Mouse (Mus musculus): ENCODE results near the gene Dcp1a. TPM values are rescaled to one million over a fixed set of nuclear protein-coding genes. Genes with fewer than 3 reads are reported as not detected.

Dcp1a gene
- polyA plus RNA-seq, 1 experiment: not detected

DNA sequence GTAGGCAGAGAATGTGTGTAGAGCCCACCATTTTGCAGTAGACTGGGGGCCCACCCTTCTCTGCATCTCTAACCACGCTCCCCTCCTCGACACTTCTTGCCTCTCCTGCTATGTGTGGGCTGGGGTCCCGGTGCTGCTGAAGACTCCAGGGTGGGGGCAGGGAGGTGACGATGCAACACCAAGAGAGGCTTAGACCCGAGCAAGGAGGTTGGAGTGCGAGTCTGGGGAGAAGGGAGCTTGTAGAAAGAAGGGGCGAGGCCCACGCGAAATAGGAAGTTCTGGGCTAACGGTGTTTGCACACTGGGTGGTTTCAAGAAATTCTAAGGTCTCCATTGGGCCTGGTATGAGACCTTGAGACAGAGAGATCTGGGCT, 70.4 kb downstream of the Dcp1a start:
- TF ChIP-seq CTCF (IDR thresholded peaks at IDR 0.05; ENCODE audit: insufficient read depth, low read depth, low read length) (no peak), POLR2A (IDR thresholded peaks at IDR 0.05; ENCODE audit: insufficient read depth, low read depth, low read length) (no peak)
- Histone ChIP-seq H3K4me3 (ENCODE audit: insufficient read depth, low read depth, low read length) (peak overlapping the region; percentile 82), H3K27ac (ENCODE audit: insufficient read depth, low read depth, low read length) (peak overlapping the region; percentile 78; the same call in 1 of the 2 replicates), H3K4me1 (ENCODE audit: control insufficient read depth, insufficient read depth, low read length) (peaks cover 24% of the 10 kb centered on the region)
- 2% methylated on average over 10 of the region's 10 CpGs for WGBS

- peaks cover 24% of the 10 kb centered on the region for H3K4me1 ChIP-seq (ENCODE audit: control insufficient read depth, insufficient read depth, low read length)
- no peak for TF ChIP-seq POLR2A (IDR thresholded peaks at IDR 0.05; ENCODE audit: insufficient read depth, low read depth, low read length)
- TF ChIP-seq CTCF (IDR thresholded peaks at IDR 0.05; ENCODE audit: insufficient read depth, low read depth, low read length): no peak
- no peak overlapping the region for H3K4me3 ChIP-seq (ENCODE audit: insufficient read depth, low read depth, low read length)
- H3K27ac ChIP-seq (ENCODE audit: insufficient read depth, low read depth, low read length): no peak overlapping the region
- 46% methylated on average over 8 of the region's 8 CpGs for WGBS
These were observed 71.1 kb downstream of the Dcp1a start for GRCm38 (mm10) chr14:30550232-30551070.

DNA sequence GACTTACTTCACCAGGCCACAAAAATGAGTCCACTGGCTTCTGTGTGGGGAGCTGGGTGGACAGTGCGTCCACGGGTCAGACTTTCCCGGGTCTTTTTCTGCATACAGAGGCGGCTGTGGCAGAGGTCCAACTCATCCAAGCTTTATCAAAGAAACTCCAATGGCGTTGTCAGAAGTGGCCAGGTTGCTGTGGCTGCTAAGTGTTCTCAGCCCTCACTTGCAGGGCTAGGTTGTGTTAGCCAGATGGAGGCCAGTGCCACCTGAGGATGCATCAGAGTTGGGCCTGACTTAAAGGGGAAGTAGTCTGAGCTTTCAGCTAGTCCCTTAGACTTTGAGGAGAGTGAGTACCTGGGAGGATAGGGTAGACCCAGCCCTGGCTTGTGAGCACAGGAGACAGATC, 72.2 kb downstream of the Dcp1a start:
- Histone ChIP-seq H3K4me3 (ENCODE audit: insufficient read depth, low read depth, low read length) (no peak overlapping the region), H3K27ac (ENCODE audit: insufficient read depth, low read depth, low read length) (no peak overlapping the region), H3K4me1 (ENCODE audit: control insufficient read depth, insufficient read depth, low read length) (peaks cover 26% of the 10 kb centered on the region)
- TF ChIP-seq CTCF (IDR thresholded peaks at IDR 0.05; ENCODE audit: insufficient read depth, low read depth, low read length) (no peak), POLR2A (IDR thresholded peaks at IDR 0.05; ENCODE audit: insufficient read depth, low read depth, low read length) (no peak)
- 34% methylated on average over 5 of the region's 5 CpGs for WGBS

DNA sequence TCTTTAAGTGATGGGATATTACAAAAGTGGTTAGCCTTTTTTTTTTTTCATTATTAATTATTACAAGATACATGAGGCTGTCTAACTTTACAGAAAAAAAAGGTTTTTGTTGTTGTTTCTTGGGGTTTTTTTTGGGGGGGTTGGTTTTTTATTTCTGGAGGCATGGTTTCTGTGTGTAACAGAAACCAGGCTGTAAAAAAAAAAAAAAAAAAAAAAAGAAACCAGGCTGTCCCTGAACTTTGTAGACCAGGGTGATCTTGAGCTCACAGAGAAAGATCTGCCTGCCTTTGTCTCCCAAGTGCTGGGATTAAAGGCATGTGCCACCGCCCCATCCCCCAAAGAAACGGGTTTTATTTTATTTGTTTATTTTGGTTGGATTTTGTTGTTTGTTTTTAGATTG, 72.6 kb downstream of the Dcp1a start:
- no peak for TF ChIP-seq POLR2A (IDR thresholded peaks at IDR 0.05; ENCODE audit: insufficient read depth, low read depth, low read length)
- no peak for TF ChIP-seq CTCF (IDR thresholded peaks at IDR 0.05; ENCODE audit: insufficient read depth, low read depth, low read length)
- Histone ChIP-seq H3K27ac (ENCODE audit: insufficient read depth, low read depth, low read length) (no peak overlapping the region), H3K4me3 (ENCODE audit: insufficient read depth, low read depth, low read length) (no peak overlapping the region), H3K4me1 (ENCODE audit: control insufficient read depth, insufficient read depth, low read length) (peaks cover 27% of the 10 kb centered on the region)
- 86% methylated on average over 2 of the region's 2 CpGs for WGBS

DNA sequence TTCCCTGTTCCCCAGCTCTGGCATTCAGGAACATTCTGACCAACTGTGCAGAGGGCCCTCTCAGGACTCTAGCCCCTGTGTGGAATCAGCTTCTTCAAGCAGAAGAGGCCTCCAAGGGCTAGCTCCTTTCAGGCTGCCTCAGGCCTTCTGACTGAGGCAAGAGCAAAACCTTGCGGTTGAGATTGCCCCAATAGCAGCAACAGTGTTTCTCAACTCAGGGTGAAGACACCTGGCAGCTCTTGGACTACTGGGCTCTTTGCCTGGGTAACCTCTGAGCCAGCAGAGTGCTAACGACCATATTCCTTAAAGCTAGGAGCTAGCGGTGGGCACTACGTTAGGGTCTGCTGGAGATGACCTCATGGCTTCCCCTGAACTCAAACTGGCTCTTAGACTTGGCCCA, 73.8 kb downstream of the Dcp1a start:
- TF ChIP-seq CTCF (IDR thresholded peaks at IDR 0.05; ENCODE audit: insufficient read depth, low read depth, low read length) (no peak), POLR2A (IDR thresholded peaks at IDR 0.05; ENCODE audit: insufficient read depth, low read depth, low read length) (no peak)
- 52% methylated on average over 4 of the region's 4 CpGs for WGBS
- Histone ChIP-seq H3K4me3 (ENCODE audit: insufficient read depth, low read depth, low read length) (no peak overlapping the region), H3K4me1 (ENCODE audit: control insufficient read depth, insufficient read depth, low read length) (peaks cover 28% of the 10 kb centered on the region), H3K27ac (ENCODE audit: insufficient read depth, low read depth, low read length) (no peak overlapping the region)

DNA sequence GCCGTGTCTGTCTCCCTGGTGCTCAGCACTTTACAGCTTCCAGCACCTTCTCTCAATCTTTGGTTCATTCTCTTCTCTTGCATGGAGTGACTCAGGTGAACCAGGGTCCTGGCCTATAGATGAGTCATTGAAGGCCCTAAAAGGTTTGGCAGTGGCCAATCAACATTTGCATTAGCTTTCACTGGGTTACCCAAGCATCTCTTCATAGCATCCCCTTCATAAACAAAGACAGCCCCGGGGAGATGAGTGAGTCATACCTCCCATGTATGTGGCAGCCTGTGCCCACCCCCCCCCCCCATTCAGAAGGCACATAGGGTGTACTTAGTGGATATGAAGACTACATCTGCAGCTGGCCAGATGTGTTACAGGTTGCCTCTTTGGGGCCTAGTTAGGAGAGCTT, 77.3 kb downstream of the Dcp1a start:
- H3K4me1 ChIP-seq (ENCODE audit: control insufficient read depth, insufficient read depth, low read length): peaks cover 32% of the 10 kb centered on the region
- 53% methylated on average over 2 of the region's 2 CpGs for WGBS
- H3K4me3 ChIP-seq (ENCODE audit: insufficient read depth, low read depth, low read length): no peak overlapping the region
- TF ChIP-seq POLR2A (IDR thresholded peaks at IDR 0.05; ENCODE audit: insufficient read depth, low read depth, low read length) (no peak), CTCF (IDR thresholded peaks at IDR 0.05; ENCODE audit: insufficient read depth, low read depth, low read length) (no peak)
- H3K27ac ChIP-seq (ENCODE audit: insufficient read depth, low read depth, low read length): no peak overlapping the region

- 54% methylated on average over 9 of the region's 9 CpGs for WGBS
- Histone ChIP-seq H3K27ac (ENCODE audit: insufficient read depth, low read depth, low read length) (no peak overlapping the region), H3K4me3 (ENCODE audit: insufficient read depth, low read depth, low read length) (no peak overlapping the region), H3K4me1 (ENCODE audit: control insufficient read depth, insufficient read depth, low read length) (peaks cover 32% of the 10 kb centered on the region)
- TF ChIP-seq CTCF (IDR thresholded peaks at IDR 0.05; ENCODE audit: insufficient read depth, low read depth, low read length): no peak
- no peak for TF ChIP-seq POLR2A (IDR thresholded peaks at IDR 0.05; ENCODE audit: insufficient read depth, low read depth, low read length)
These were observed 78.4 kb downstream of the Dcp1a start for GRCm38 (mm10) chr14:30557730-30558129.

- Histone ChIP-seq H3K27ac (ENCODE audit: insufficient read depth, low read depth, low read length) (no peak overlapping the region), H3K4me1 (ENCODE audit: control insufficient read depth, insufficient read depth, low read length) (peaks cover 25% of the 10 kb centered on the region), H3K4me3 (ENCODE audit: insufficient read depth, low read depth, low read length) (no peak overlapping the region)
- 63% methylated on average over 17 of the region's 17 CpGs for WGBS
- no peak for TF ChIP-seq CTCF (IDR thresholded peaks at IDR 0.05; ENCODE audit: insufficient read depth, low read depth, low read length)
- TF ChIP-seq POLR2A (IDR thresholded peaks at IDR 0.05; ENCODE audit: insufficient read depth, low read depth, low read length): no peak
These were observed 80.1 kb downstream of the Dcp1a start for GRCm38 (mm10) chr14:30559321-30559850.

- Histone ChIP-seq H3K27ac (ENCODE audit: insufficient read depth, low read depth, low read length) (no peak overlapping the region), H3K4me3 (ENCODE audit: insufficient read depth, low read depth, low read length) (no peak overlapping the region), H3K4me1 (ENCODE audit: control insufficient read depth, insufficient read depth, low read length) (peaks cover 25% of the 10 kb centered on the region)
- TF ChIP-seq CTCF (IDR thresholded peaks at IDR 0.05; ENCODE audit: insufficient read depth, low read depth, low read length): no peak
- no peak for TF ChIP-seq POLR2A (IDR thresholded peaks at IDR 0.05; ENCODE audit: insufficient read depth, low read depth, low read length)
- WGBS: 81% methylated on average over 13 of the region's 13 CpGs
These were observed 81.6 kb downstream of the Dcp1a start for GRCm38 (mm10) chr14:30560803-30561389.

All from olfactory bulb, adult 2 months (tissue).